Mouse (Mus musculus): ENCODE measurements around the gene Mid1ip1. TPM values are rescaled to one million over a fixed set of nuclear protein-coding genes. Genes with fewer than 3 reads are reported as not detected.
A peak's percentile ranks its signal among the peaks of the same experiment; 100 is the strongest.

Gene Mid1ip1
- total RNA-seq (2014; rRNA removed): 31.1 and 37.0 TPM in 2 replicates
- 66.0 and 70.1 TPM in 2 replicates for polyA plus RNA-seq (2012; rRNA removed)

DNA sequence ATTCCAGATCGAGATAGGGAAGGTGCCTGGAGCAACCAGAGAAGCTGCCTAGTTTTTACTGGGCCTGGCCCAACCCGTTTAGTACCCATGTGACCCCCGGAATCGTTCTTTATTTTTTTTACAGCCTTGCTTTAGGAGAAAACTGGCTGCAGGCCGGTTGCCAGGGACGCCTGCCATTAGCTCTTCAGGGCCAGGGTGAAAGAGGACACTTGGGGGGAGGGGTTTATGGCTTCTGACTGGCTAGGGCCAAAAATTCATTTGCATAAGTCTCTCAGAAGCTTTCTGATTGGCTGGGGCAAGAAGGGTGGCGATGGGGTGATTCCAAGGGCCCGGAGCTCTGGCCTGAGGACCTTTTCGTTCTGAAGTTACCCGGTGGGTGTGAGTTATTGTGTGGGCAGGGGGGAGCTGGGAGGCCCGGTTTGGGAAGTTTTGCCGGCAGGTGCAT, at the start of gene Mid1ip1:
TSS of gene Mid1ip1 (plus strand) at position 318 of the 445 bp plus-strand sequence.
- DNase-seq (ENCODE audit: extremely low read depth, low read depth, low spot score): peak; percentile 94
- peaks cover 7% of the 10 kb centered on the region; the same call in 1 of the 2 replicates for H3K79me2 ChIP-seq (ENCODE audit: control insufficient read depth, insufficient read depth, low read length)
- 1% methylated on average over 12 of the region's 12 CpGs for WGBS

DNA sequence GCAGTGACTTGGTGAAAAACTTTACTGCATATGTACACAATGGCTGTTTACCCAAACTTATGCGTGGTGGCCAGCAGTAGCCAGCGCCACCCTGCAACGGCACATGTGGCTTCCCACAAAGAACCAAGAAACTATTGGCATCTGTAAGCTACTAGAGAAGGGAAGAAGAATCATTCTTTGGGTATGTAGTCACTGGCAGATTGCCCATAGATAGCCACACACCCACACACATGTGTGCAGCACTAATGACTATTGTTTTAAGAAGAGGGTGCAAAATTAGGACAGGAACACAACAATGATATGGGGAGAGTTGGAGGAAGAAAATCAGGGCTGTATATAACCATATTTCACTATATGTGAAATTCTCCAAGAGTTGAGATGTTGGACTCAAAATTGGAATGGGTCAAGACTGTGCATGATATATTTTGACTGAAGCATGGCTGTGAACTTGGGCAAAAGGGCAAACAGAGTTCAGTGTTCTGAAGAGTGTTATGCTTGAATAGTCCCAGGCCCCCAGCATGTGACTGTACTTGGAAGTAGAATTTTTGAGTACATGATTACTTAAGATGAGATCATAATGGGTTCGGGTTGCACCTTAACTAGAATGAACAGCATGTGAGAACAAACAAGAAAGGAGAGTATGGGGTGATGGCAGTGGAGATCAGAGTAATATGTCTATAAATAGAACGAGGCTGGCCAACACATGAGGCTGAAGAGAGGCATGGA, 20.2 kb upstream of the Mid1ip1 start:
- no peaks in the 10 kb centered on the region for H3K4me1 ChIP-seq (ENCODE audit: control insufficient read depth, insufficient read depth, low read length)
- H3K27me3 ChIP-seq (ENCODE audit: control insufficient read depth, insufficient read depth, low read length): no peaks in the 10 kb centered on the region
- no peak for DNase-seq (ENCODE audit: extremely low read depth, low read depth, low spot score)
- H3K9ac ChIP-seq (ENCODE audit: low read depth, low read length): no peak overlapping the region
- whole genome bisulfite sequencing: 91% methylated on average over 5 of the region's 5 CpGs
- TF ChIP-seq CTCF (IDR thresholded peaks at IDR 0.05; ENCODE audit: low read depth, low read length) (no peak), POLR2A (IDR thresholded peaks at IDR 0.05; ENCODE audit: extremely low read depth, insufficient read depth, low read length) (no peak)
- H3K27ac ChIP-seq (replicated peaks; ENCODE audit: insufficient read depth, low read depth, low read length): no peak overlapping the region
- H3K36me3 ChIP-seq (ENCODE audit: control insufficient read depth, insufficient read depth, low read length): no peaks in the 10 kb centered on the region
- no peak overlapping the region for H3K4me3 ChIP-seq (ENCODE audit: insufficient read depth, low read depth, low read length)
- no peaks in the 10 kb centered on the region for H3K79me2 ChIP-seq (ENCODE audit: control insufficient read depth, insufficient read depth, low read length)

More for the DNA sequence above, at the start of gene Mid1ip1:
- H3K9ac ChIP-seq (ENCODE audit: low read depth, low read length): peak within 1 kb of the TSS; percentile 78
- TF ChIP-seq POLR2A (IDR thresholded peaks at IDR 0.05; ENCODE audit: extremely low read depth, insufficient read depth, low read length) (peak; percentile 39; the same call in 1 of the 2 replicates), CTCF (IDR thresholded peaks at IDR 0.05; ENCODE audit: low read depth, low read length) (no peak)
- no peaks in the 10 kb centered on the region for H3K27me3 ChIP-seq (ENCODE audit: control insufficient read depth, insufficient read depth, low read length)
- peaks cover 8% of the 10 kb centered on the region; the same call in 1 of the 2 replicates for H3K4me1 ChIP-seq (ENCODE audit: control insufficient read depth, insufficient read depth, low read length)
- no peaks in the 10 kb centered on the region for H3K36me3 ChIP-seq (ENCODE audit: control insufficient read depth, insufficient read depth, low read length)
- H3K27ac ChIP-seq (replicated peaks; ENCODE audit: insufficient read depth, low read depth, low read length): peak within 1 kb of the TSS; percentile 99
- H3K4me3 ChIP-seq (ENCODE audit: insufficient read depth, low read depth, low read length): peak within 1 kb of the TSS; percentile 60

DNA sequence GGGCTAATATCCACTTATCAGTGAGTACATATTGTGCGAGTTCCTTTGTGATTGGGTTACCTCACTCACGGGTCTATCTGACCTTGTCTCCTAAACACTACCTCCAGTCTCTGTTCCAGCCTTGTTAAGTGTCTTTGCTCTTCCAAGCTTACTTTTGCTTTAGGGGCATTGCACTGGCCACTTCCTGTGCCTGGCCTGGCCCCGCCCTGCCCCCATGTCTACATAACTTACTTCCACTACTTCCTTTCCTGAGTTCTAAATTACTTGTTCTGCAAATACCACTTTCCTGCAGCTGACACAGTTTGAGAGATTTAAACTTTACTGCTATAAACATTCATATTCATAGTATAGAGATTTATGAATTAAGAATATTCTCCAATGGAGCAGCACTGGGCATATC, 8.1 kb upstream of the Mid1ip1 start:
- no peak overlapping the region for H3K4me3 ChIP-seq (ENCODE audit: insufficient read depth, low read depth, low read length)
- H3K36me3 ChIP-seq (ENCODE audit: control insufficient read depth, insufficient read depth, low read length): no peaks in the 10 kb centered on the region
- no peak for DNase-seq (ENCODE audit: extremely low read depth, low read depth, low spot score)
- H3K27me3 ChIP-seq (ENCODE audit: control insufficient read depth, insufficient read depth, low read length): no peaks in the 10 kb centered on the region
- no peaks in the 10 kb centered on the region for H3K79me2 ChIP-seq (ENCODE audit: control insufficient read depth, insufficient read depth, low read length)
- H3K9ac ChIP-seq (ENCODE audit: low read depth, low read length): no peak overlapping the region
- no peak overlapping the region for H3K27ac ChIP-seq (replicated peaks; ENCODE audit: insufficient read depth, low read depth, low read length)
- TF ChIP-seq CTCF (IDR thresholded peaks at IDR 0.05; ENCODE audit: low read depth, low read length) (no peak), POLR2A (IDR thresholded peaks at IDR 0.05; ENCODE audit: extremely low read depth, insufficient read depth, low read length) (no peak)
- no peaks in the 10 kb centered on the region for H3K4me1 ChIP-seq (ENCODE audit: control insufficient read depth, insufficient read depth, low read length)
- 89% methylated on average over 3 of the region's 3 CpGs for WGBS

DNA sequence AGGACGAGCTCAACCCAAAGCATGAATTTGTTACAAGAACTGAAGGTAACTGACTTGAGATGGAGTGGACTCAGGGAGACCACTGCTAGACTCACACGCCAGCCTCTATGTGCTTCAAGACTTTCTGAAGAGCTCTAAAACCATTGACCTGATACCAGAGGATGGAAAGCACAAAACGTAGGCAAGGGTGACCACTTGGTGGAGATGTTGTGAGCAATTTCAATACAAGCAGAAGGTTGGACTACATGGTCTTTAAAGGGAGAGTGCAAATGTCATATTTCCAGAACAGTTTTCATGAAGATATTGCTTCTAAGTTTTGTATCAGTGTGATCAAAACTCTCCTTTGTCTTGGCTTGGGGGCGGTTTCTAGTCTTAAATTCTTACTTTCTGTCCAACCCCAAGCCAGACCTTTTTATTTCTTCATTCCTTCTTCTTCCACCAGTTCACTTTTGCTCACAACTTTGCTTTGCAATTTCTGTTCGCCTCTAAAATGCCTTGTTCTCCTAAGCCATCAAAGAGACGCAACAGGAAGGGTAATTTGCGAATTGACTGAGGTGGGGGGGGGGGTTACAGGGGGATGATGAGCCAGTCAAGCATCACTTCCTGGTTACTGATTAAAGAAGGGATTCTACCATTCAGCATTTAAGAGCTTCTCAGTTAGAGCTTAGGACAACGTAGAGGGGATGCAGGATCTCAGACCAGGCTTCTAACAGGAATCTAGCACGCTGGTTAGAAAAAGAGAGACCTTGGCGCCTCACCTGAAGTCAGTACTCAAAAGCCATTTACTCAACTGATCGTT, 775 bp upstream of the Mid1ip1 start:
- peaks cover 6% of the 10 kb centered on the region; the same call in 1 of the 2 replicates for H3K4me1 ChIP-seq (ENCODE audit: control insufficient read depth, insufficient read depth, low read length)
- H3K79me2 ChIP-seq (ENCODE audit: control insufficient read depth, insufficient read depth, low read length): peaks cover 7% of the 10 kb centered on the region; the same call in 1 of the 2 replicates
- WGBS: 17% methylated on average over 11 of the region's 11 CpGs
- H3K36me3 ChIP-seq (ENCODE audit: control insufficient read depth, insufficient read depth, low read length): no peaks in the 10 kb centered on the region
- no peak overlapping the region; the same call in 1 of the 2 replicates for H3K4me3 ChIP-seq (ENCODE audit: insufficient read depth, low read depth, low read length)
- TF ChIP-seq POLR2A (IDR thresholded peaks at IDR 0.05; ENCODE audit: extremely low read depth, insufficient read depth, low read length): no peak
- TF ChIP-seq CTCF (IDR thresholded peaks at IDR 0.05; ENCODE audit: low read depth, low read length): no peak
- H3K9ac ChIP-seq (ENCODE audit: low read depth, low read length): peak overlapping the region; percentile 46
- peak overlapping the region; percentile 76 for H3K27ac ChIP-seq (replicated peaks; ENCODE audit: insufficient read depth, low read depth, low read length)
- H3K27me3 ChIP-seq (ENCODE audit: control insufficient read depth, insufficient read depth, low read length): no peaks in the 10 kb centered on the region
- DNase-seq (ENCODE audit: extremely low read depth, low read depth, low spot score): peak; percentile 60

- Histone ChIP-seq H3K9ac (ENCODE audit: low read depth, low read length) (peak overlapping the region; percentile 98), H3K27me3 (ENCODE audit: control insufficient read depth, insufficient read depth, low read length) (no peaks in the 10 kb centered on the region), H3K36me3 (ENCODE audit: control insufficient read depth, insufficient read depth, low read length) (no peaks in the 10 kb centered on the region), H3K27ac (replicated peaks; ENCODE audit: insufficient read depth, low read depth, low read length) (peak overlapping the region; percentile 99), H3K4me1 (ENCODE audit: control insufficient read depth, insufficient read depth, low read length) (peaks cover 8% of the 10 kb centered on the region; the same call in 1 of the 2 replicates), H3K4me3 (ENCODE audit: insufficient read depth, low read depth, low read length) (peak overlapping the region; percentile 99), H3K79me2 (ENCODE audit: control insufficient read depth, insufficient read depth, low read length) (peaks cover 7% of the 10 kb centered on the region; the same call in 1 of the 2 replicates)
- TF ChIP-seq POLR2A (IDR thresholded peaks at IDR 0.05; ENCODE audit: extremely low read depth, insufficient read depth, low read length) (peak; percentile 83), CTCF (IDR thresholded peaks at IDR 0.05; ENCODE audit: low read depth, low read length) (no peak)
- peak; percentile 87 for DNase-seq (ENCODE audit: extremely low read depth, low read depth, low spot score)
- under 1% methylated on average over 42 of the region's 50 CpGs for WGBS
These were observed 2.3 kb downstream of the Mid1ip1 start for GRCm38 (mm10) chrX:10716917-10717763.
